Mouse (Mus musculus): ENCODE measurements around the gene Mrpl10. TPM values are rescaled to one million over a fixed set of nuclear protein-coding genes. Genes with fewer than 3 reads are reported as not detected.

Gene Mrpl10
- polyA plus RNA-seq, 1 experiment from 2014 or later = 64.4 TPM

DNA sequence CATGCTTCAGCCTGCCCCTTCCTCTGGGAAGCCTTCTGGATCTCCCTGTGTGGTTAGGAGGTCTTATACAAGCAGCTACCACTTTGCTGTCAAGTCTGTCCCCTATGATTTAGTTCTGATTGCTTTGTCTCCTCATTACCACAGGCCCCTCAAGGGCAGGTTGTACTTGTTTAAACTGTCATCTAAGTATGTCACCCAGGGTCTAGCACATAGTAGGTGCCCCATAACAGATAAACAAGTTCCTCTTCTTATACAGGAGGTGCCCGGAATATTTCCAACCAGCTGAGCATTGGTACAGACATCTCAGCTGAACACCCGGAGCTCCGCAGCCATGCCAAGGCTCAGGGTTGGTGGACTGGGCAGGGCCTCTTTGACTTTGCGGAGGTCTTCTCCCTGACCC, 8.9 kb upstream of the Mrpl10 start:
- Histone ChIP-seq H3K27ac (replicated peaks) (no peak overlapping the region), H3K9ac (replicated peaks) (no peak overlapping the region), H3K9me3 (no peaks in the 10 kb centered on the region), H3K4me1 (peaks cover 9% of the 10 kb centered on the region), H3K27me3 (no peaks in the 10 kb centered on the region; the same call in 1 of the 2 replicates), H3K4me2 (replicated peaks) (no peak overlapping the region), H3K36me3 (peaks cover 7% of the 10 kb centered on the region; the same call in 1 of the 2 replicates), H3K4me3 (no peak overlapping the region)
- WGBS = 94% methylated on average over 4 of the region's 4 CpGs
- no peak for ATAC-seq (ENCODE audit: low FRiP score, low read depth)

- Histone ChIP-seq H3K9ac (replicated peaks) (no peak overlapping the region), H3K27me3 (no peaks in the 10 kb centered on the region; the same call in 1 of the 2 replicates), H3K4me1 (peaks cover 9% of the 10 kb centered on the region), H3K27ac (replicated peaks) (no peak overlapping the region), H3K4me2 (replicated peaks) (no peak overlapping the region), H3K9me3 (no peaks in the 10 kb centered on the region), H3K4me3 (no peak overlapping the region), H3K36me3 (peaks cover 7% of the 10 kb centered on the region; the same call in 1 of the 2 replicates)
- WGBS = 94% methylated on average over 4 of the region's 4 CpGs
- ATAC-seq (ENCODE audit: low FRiP score, low read depth) = no peak
Observed at GRCm38 (mm10) chr11:97033781-97034180, 7.6 kb upstream of the Mrpl10 start.

DNA sequence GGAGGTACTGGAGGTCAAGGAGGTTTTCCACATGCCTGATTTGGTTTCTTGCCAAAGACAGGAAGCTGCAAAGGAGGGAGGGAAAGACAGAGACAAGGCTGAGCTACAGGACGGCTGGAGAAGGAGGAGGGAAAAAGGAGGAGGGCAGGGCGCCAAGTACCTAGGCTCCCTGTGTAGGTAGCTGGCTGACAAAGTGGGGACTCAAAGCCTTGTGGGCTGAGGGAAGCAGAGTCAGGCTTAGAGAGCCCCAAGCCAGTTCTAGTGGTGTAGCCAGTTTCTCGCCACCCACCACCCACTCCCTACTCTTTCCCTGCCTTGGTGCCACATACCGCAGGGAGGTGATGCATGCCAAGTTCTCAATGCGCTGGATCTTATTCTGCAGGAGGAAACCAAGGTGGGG, 5.2 kb upstream of the Mrpl10 start:
- H3K4me2 ChIP-seq (replicated peaks) = no peak overlapping the region
- no peak overlapping the region for H3K27ac ChIP-seq (replicated peaks)
- 80% methylated on average over 5 of the region's 5 CpGs for WGBS
- no peaks in the 10 kb centered on the region for H3K9me3 ChIP-seq
- no peak overlapping the region for H3K4me3 ChIP-seq
- no peak for ATAC-seq (ENCODE audit: low FRiP score, low read depth)
- peaks cover 7% of the 10 kb centered on the region; the same call in 1 of the 2 replicates for H3K36me3 ChIP-seq
- no peaks in the 10 kb centered on the region; the same call in 1 of the 2 replicates for H3K27me3 ChIP-seq
- 0 out of 2 replicates have a peak, but pooled peaks cover 4% of the 10 kb centered on the region for H3K4me1 ChIP-seq
- H3K9ac ChIP-seq (replicated peaks) = no peak overlapping the region

- H3K4me3 ChIP-seq = no peak overlapping the region
- WGBS = 85% methylated on average over 7 of the region's 7 CpGs
- no peak overlapping the region for H3K27ac ChIP-seq (replicated peaks)
- no peaks in the 10 kb centered on the region for H3K27me3 ChIP-seq
- H3K4me2 ChIP-seq (replicated peaks) = no peak overlapping the region
- peaks cover 16% of the 10 kb centered on the region for H3K4me1 ChIP-seq
- H3K36me3 ChIP-seq = peaks cover 8% of the 10 kb centered on the region
- H3K9ac ChIP-seq (replicated peaks) = no peak overlapping the region
- no peaks in the 10 kb centered on the region for H3K9me3 ChIP-seq
- no peak for ATAC-seq (ENCODE audit: low FRiP score, low read depth)
Observed at GRCm38 (mm10) chr11:97038881-97039280, 2.5 kb upstream of the Mrpl10 start.

DNA sequence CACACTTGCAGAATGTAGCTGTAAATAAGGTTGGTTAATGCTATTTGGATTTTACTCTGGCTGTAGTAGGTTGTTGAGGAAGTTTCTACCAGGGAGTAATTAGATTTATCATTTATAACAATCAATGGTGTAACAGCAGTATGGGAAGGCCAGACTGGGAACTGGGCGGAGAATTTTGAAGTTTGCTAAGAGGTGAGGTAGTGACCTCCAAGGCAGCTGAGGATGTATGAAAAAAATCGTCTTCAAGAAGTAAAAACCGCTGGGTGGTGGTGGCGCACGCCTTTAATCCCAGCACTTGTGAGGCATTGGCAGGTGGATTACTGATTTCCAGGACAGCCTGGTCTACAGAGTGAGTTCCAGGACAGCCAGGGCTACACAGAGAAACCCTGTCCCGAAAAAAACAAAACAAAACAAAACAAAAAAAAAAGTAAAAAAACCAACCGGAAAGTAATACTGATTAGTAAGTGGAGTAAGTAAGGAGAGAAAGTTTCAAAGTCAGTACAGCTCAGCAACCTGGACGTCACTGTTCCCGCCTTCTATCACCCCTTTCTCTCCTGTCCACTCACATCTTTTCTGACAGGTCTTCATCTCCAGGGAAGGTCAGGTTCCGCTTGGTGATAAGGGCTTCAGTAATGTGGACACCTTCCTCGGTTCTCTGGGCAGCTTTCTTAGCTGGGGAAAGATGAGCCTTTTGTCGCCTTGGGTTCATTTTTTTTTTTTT, 899 bp upstream of the Mrpl10 start:
- peaks cover 18% of the 10 kb centered on the region for H3K36me3 ChIP-seq
- H3K9me3 ChIP-seq = no peaks in the 10 kb centered on the region
- no peak overlapping the region for H3K27ac ChIP-seq (replicated peaks)
- peaks cover 16% of the 10 kb centered on the region for H3K4me1 ChIP-seq
- H3K9ac ChIP-seq (replicated peaks) = no peak overlapping the region
- no peaks in the 10 kb centered on the region for H3K27me3 ChIP-seq
- H3K4me3 ChIP-seq = peak overlapping the region; percentile 72
- H3K4me2 ChIP-seq (replicated peaks) = peak overlapping the region; percentile 62
- no peak for ATAC-seq (ENCODE audit: low FRiP score, low read depth)
- WGBS = 46% methylated on average over 12 of the region's 12 CpGs

- no peak overlapping the region for H3K27ac ChIP-seq (replicated peaks)
- H3K9me3 ChIP-seq = no peaks in the 10 kb centered on the region
- H3K36me3 ChIP-seq = peaks cover 43% of the 10 kb centered on the region
- H3K4me3 ChIP-seq = no peak overlapping the region
- H3K27me3 ChIP-seq = no peaks in the 10 kb centered on the region
- WGBS = 95% methylated on average over 8 of the region's 8 CpGs
- H3K4me2 ChIP-seq (replicated peaks) = no peak overlapping the region
- no peak overlapping the region for H3K9ac ChIP-seq (replicated peaks)
- no peak for ATAC-seq (ENCODE audit: low FRiP score, low read depth)
- H3K4me1 ChIP-seq = peaks cover 16% of the 10 kb centered on the region
Observed at GRCm38 (mm10) chr11:97044902-97045301, 3.5 kb downstream of the Mrpl10 start.

GRCm38 (mm10) chr11:97045861-97046260, 4.5 kb downstream of the Mrpl10 start:
- no peak overlapping the region for H3K27ac ChIP-seq (replicated peaks)
- H3K4me2 ChIP-seq (replicated peaks) = no peak overlapping the region
- H3K9me3 ChIP-seq = no peaks in the 10 kb centered on the region
- WGBS = 80% methylated on average over 7 of the region's 7 CpGs
- H3K36me3 ChIP-seq = peaks cover 43% of the 10 kb centered on the region
- no peaks in the 10 kb centered on the region for H3K27me3 ChIP-seq
- H3K4me3 ChIP-seq = no peak overlapping the region
- no peak for ATAC-seq (ENCODE audit: low FRiP score, low read depth)
- no peak overlapping the region for H3K9ac ChIP-seq (replicated peaks)
- H3K4me1 ChIP-seq = peaks cover 22% of the 10 kb centered on the region

DNA sequence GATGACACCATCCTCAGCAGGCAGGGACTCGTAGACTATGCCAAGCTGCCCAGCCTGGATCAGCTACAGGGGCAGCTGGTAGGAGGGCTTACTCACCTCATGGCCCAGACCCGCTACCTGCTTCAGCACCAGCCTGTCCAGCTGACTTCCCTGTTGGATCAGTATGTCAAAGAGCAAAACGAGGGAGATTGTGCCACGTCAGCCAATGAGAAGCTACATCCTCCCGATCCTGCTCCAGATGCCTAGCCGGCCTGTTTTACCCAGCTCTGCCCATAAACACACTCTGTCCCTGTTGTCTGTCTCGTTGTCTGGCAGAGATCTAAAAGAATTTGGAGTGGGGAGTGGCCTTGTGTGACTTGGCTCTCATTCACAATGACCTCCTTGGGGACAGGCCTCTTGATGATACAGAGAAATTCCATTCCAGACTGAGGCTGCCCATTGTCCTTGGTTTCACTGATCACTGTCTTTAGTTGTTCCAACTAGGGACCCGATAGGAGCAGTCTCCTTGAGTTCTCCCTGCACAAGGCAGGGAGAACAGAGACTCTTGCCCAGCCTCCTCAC, 6.8 kb downstream of the Mrpl10 start:
- WGBS = 86% methylated on average over 8 of the region's 8 CpGs
- no peak for ATAC-seq (ENCODE audit: low FRiP score, low read depth)
- Histone ChIP-seq H3K27ac (replicated peaks) (no peak overlapping the region), H3K9ac (replicated peaks) (no peak overlapping the region), H3K4me3 (no peak overlapping the region), H3K9me3 (no peaks in the 10 kb centered on the region), H3K36me3 (peaks cover 47% of the 10 kb centered on the region), H3K27me3 (no peaks in the 10 kb centered on the region), H3K4me2 (replicated peaks) (no peak overlapping the region), H3K4me1 (peaks cover 23% of the 10 kb centered on the region)

GRCm38 (mm10) chr11:97049492-97050085, 8.2 kb downstream of the Mrpl10 start:
- Histone ChIP-seq H3K4me2 (replicated peaks) (no peak overlapping the region), H3K9ac (replicated peaks) (no peak overlapping the region), H3K4me1 (peaks cover 23% of the 10 kb centered on the region), H3K36me3 (peaks cover 41% of the 10 kb centered on the region), H3K27ac (replicated peaks) (no peak overlapping the region), H3K9me3 (no peaks in the 10 kb centered on the region), H3K27me3 (no peaks in the 10 kb centered on the region), H3K4me3 (no peak overlapping the region)
- WGBS = 81% methylated on average over 6 of the region's 6 CpGs
- no peak for ATAC-seq (ENCODE audit: low FRiP score, low read depth)

DNA sequence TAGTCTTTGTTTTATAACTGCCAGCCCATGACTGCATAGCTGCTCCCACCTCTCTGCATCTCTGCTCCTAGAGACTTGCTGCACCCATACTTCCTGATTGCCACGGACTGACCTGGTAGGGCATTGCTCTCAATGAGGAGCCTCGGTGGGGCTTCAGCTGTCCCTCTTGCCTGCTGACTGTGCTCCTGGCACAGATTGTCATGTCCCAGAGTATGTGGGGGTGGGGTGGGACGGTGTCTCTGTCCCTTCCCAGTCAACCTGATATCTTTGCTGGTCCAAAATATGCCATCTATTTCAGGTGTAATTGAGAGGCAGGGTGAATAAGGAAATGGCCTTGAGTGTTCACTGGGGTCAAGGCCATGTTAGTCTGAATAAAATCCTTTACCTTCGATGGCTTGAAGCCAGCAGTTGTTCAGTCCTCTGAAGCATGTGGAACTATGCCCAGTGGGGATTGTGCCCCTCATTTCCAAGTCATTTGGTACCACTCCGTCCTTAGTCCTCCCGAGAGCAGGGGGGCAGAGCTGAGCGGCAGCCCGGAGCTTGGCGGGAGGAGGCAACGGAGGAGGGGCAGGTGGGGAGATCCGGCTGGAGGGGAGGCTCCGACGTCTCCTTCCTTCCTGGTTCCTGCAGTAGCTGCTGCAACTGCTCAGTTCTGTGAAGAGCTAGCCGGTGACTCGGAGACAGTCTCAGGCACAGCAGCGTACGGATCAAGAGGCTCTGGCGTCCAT, 9.0 kb downstream of the Mrpl10 start, which contains the start of gene Osbpl7:
TSS of gene Osbpl7 (plus strand) at position 413 of the 728 bp plus-strand sequence.
- Histone ChIP-seq H3K4me1 (peaks cover 23% of the 10 kb centered on the region), H3K36me3 (peaks cover 46% of the 10 kb centered on the region), H3K4me3 (peak within 1 kb of the TSS; percentile 73), H3K27ac (replicated peaks) (peak within 1 kb of the TSS; percentile 15; the same call in 1 of the 2 replicates), H3K9me3 (no peaks in the 10 kb centered on the region), H3K27me3 (no peaks in the 10 kb centered on the region), H3K9ac (replicated peaks) (peak within 1 kb of the TSS; percentile 86), H3K4me2 (replicated peaks) (peak within 1 kb of the TSS; percentile 95)
- 8% methylated on average over 18 of the region's 18 CpGs for WGBS
- peak; percentile 79 for ATAC-seq (ENCODE audit: low FRiP score, low read depth)

GRCm38 (mm10) chr11:97050944-97051586, 9.7 kb downstream of the Mrpl10 start:
- no peaks in the 10 kb centered on the region for H3K27me3 ChIP-seq
- 0 out of 2 replicates have a peak, but pooled peaks have one; percentile 30 for ATAC-seq (ENCODE audit: low FRiP score, low read depth)
- H3K27ac ChIP-seq (replicated peaks) = peak overlapping the region; percentile 15; the same call in 1 of the 2 replicates
- H3K36me3 ChIP-seq = peaks cover 48% of the 10 kb centered on the region
- WGBS = 29% methylated on average over 13 of the region's 13 CpGs
- H3K4me2 ChIP-seq (replicated peaks) = peak overlapping the region; percentile 95
- H3K9ac ChIP-seq (replicated peaks) = peak overlapping the region; percentile 86
- H3K4me1 ChIP-seq = peaks cover 23% of the 10 kb centered on the region
- no peaks in the 10 kb centered on the region for H3K9me3 ChIP-seq
- peak overlapping the region; percentile 73 for H3K4me3 ChIP-seq

All from midbrain, embryonic 12.5 days (tissue).